Mouse (Mus musculus) olfactory bulb, adult 2 months (tissue): ENCODE results near the gene Fam163a.

Source experiments
- CTCF ChIP-seq: fragments of 200-500 bp; IDR thresholded peaks from 2 replicates; pipeline ENCODE4 v1.5.1; 2012; ENCODE audit warnings: low read depth, mild to moderate bottlenecking, low read length, moderate library complexity; ENCODE audit not compliant: insufficient read depth
- POLR2A ChIP-seq: fragments of 200-500 bp; IDR thresholded peaks from 2 replicates; pipeline ENCODE4 v1.6.1; 2012; ENCODE audit warnings: mild to moderate bottlenecking, low read depth, low read length, moderate library complexity; ENCODE audit not compliant: insufficient read depth

DNA sequence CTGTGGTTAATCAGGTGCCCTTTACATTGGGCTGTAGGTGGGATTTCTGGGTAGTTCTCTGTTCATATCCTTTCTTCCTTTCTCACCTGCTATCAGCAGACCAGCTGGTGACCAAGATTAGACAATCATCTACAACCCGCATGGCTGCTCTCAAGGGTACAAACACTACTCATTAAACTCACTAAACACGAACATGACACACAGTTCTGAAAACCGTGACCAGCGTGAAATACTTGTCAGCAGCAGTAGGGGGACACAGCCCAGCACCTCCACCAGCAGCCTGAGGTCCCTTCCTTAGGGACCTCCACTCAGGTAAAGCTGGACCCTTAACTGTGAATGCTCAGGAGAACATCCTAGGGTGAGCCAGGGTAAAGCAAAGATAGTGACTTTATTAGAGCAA lies 11.4 kb upstream of the Fam163a start:
- TF ChIP-seq POLR2A (no peak), CTCF (no peak)
